Mouse (Mus musculus) ZHBTc4 (cell line): ENCODE measurements around the gene Pin1.

Experiments used
- DNase-seq: peaks from one replicate; pipeline ENCODE4 v3.0.0-alpha.2; 2011; ENCODE audit warnings: low read depth, low spot score

Gene Pin1

DNA sequence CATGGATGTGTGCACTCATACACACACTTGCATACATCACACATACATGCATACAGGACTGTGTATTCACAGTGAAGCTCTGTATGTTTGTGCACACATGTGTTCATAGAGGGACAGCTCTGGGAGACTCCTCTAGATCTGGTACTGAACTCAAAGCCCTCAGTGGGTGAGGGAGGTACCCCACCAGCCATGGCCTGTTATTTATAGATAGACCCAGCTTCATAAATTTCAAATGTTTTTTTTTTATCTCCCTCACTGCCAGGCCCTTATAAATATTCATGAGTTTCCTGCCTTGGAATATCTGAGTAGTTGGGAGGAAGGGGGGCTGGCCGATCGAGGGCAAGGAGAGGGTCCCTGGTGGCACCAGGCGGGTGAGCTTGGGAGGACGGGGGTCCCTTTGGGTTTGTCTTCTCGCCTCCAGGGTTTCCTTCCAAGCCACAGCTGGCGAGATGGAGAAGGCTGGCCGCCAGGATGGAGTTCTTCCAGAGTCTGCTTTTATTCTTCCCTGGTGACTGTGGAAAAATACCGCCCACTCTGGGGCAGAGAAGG, 52.0 kb downstream of the Pin1 start:
- no peak for DNase-seq

DNA sequence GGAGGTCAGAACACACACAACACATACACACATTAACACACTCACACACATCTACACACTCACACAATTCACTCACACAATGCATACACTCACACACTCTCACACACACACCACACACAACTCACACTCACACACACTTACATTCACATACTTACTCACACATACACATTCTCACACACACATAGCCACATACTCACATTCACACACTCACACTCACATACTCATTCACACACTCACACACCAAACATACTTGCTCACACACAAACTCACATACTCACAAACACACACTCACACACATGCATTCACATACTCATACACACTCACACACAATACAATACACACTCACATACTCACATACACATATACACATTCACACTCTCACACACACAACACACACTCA, 53.5 kb downstream of the Pin1 start:
- no peak for DNase-seq

DNA sequence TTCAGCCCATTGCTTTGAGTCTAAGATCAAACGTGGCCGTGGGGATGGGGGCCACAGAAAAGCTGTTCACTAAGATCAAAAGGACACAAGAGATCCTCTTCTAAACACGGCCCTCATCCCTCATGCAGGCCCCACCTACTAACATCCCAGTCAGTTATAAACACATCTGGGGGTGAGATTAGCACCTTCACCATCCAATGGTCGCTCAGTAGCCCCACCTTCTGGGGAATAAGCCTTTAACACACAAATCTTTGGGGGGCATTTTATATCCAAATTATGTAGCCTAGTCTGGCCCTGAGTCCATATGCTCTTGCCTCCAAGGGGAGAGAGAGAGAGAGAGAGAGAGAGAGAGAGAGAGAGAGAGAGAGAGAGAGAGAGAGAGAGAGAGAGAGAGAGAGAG, 54.1 kb downstream of the Pin1 start:
- no peak for DNase-seq

DNA sequence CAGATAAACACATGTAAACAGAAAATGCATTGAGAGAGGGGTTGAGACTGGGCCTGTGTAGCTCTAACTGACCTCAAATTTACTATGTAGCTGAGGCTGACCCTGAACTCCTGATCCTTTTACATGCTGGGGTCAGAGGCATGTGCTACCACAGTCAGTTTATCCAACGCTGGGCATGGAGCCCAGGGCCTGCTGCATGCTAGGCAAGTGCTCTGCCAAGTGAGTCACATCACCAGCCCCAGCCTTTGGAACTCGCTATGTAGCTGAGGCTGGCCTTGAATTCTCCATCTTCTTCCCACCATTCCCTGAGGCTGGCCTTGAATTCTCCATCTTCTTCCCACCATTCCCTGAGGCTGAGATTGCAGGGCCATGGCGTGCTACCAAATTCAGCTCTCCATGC, 58.6 kb downstream of the Pin1 start:
- no peak for DNase-seq

DNA sequence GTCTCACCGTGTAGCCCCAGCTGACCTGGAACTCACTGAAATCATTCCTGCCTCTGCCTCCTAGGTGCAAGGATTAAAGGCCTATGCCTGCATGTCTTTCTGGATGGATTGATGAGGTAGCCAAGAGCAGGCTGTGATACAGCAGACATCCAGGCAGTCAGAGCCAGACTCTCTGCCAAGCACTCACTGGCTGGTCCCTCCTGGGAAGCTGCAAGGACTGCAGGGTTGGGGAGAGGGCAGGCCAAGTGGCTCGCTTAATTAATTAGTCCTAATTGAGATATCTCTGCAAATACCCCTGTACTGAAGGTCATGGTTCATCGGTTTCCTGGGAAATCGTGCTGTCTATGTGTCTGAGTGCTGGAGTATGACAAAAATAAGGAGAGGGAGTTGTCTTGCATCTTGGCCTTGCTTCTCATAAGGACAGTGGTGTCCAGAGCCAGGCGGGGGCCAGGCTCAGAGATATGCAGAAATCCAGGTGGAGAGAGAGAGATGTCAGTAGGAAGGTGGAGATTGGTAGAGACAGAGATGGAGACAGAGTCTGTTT, 61.1 kb downstream of the Pin1 start:
- DNase-seq: no peak

DNA sequence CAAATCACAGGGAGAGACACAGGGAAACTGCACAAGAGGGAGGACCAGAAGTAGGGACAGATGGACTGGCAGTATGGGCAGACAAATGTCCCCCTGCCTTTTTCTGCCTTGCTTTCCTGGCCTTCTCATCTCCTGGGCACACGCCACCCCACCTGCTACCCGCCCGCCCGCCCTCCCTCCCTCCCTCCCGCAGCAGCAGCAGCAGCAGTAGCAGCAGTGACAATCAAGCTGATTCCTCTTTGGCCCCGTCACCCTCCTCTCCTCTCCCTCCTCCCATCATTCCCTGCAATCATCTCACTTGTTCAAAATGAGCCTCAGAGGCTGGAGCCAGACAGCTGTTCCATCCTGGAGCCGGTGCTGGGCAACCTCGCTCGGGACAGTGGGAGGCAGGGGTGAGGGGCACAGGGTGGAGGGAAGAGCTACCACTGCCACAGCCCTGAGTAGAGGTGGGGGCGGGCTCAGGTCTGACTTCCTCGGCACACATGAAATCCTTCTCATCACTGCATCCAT, 61.6 kb downstream of the Pin1 start:
- no peak for DNase-seq

DNA sequence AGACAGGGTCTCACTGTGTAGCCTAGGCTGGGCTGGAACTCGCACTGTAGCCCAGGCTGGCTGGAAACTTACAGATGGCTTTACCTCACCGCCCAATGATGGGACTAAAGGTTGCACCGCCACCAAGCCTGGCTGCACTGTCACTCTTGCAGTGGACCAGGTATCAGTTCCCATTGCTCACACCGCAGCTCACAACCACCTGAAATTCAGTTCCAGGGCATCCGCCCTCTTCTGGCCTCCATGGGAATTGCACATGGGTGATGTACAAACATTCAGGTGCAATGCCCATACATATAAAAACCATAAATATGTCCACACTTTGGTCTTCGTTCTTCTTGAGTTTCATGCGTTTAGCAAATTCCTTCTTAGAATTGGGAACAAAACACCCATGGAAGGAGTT, 63.4 kb downstream of the Pin1 start:
- DNase-seq: peak; percentile 74
